Mouse (Mus musculus) thymus, postnatal 10 days (tissue): ENCODE measurements around the gene Rasl11a.
"Not testable (repeated sequence)": the region's sequence is repeated elsewhere in the genome, so short reads cannot be mapped to it uniquely, and the experiment has no call there.

ENCODE experiments used
- DNase-seq, 2 experiments: peaks; one replicate each; pipeline ENCODE4 v3.0.0; 2021; ENCODE audit warnings: low spot score in 2 of 2

Rasl11a gene

GRCm38 (mm10) chr5:146841996-146842395 lies 2.9 kb upstream of the Rasl11a start:
- DNase-seq, result no peak

GRCm38 (mm10) chr5:146844301-146844941 lies 450 bp upstream of the Rasl11a start:
- DNase-seq, result no peak

GRCm38 (mm10) chr5:146846489-146846888 lies 1.6 kb downstream of the Rasl11a start:
- DNase-seq, result no peak

GRCm38 (mm10) chr5:146848936-146849582 lies 4.2 kb downstream of the Rasl11a start:
- no peak for DNase-seq

GRCm38 (mm10) chr5:146856106-146856505 lies 11.2 kb downstream of the Rasl11a start:
- no peak for DNase-seq

GRCm38 (mm10) chr5:146857620-146858019 lies 12.7 kb downstream of the Rasl11a start:
- DNase-seq, result no peak

GRCm38 (mm10) chr5:146858772-146859171 lies 13.9 kb downstream of the Rasl11a start:
- no peak for DNase-seq

- DNase-seq, result no peak
Measured at GRCm38 (mm10) chr5:146859246-146859645, 14.4 kb downstream of the Rasl11a start.

GRCm38 (mm10) chr5:146860222-146860998 lies 15.5 kb downstream of the Rasl11a start:
- DNase-seq, result no peak

- no peak for DNase-seq
Measured at GRCm38 (mm10) chr5:146861588-146861987, 16.7 kb downstream of the Rasl11a start.

GRCm38 (mm10) chr5:146865511-146865910 lies 20.6 kb downstream of the Rasl11a start:
- no peak for DNase-seq

GRCm38 (mm10) chr5:146866277-146866676 lies 21.4 kb downstream of the Rasl11a start:
- DNase-seq, result no peak

GRCm38 (mm10) chr5:146867246-146867945 lies 22.5 kb downstream of the Rasl11a start:
- DNase-seq, result peak; percentile 33 to 38

- no peak for DNase-seq
Measured at GRCm38 (mm10) chr5:146867946-146868314, 23.1 kb downstream of the Rasl11a start.

- DNase-seq, result no peak
Measured at GRCm38 (mm10) chr5:146872981-146873631, 28.2 kb downstream of the Rasl11a start.

GRCm38 (mm10) chr5:146876024-146876423 lies 31.2 kb downstream of the Rasl11a start:
- DNase-seq, result no peak

GRCm38 (mm10) chr5:146877882-146878281 lies 33.0 kb downstream of the Rasl11a start:
- not testable (repeated sequence) for DNase-seq

GRCm38 (mm10) chr5:146882261-146882660 lies 37.4 kb downstream of the Rasl11a start:
- DNase-seq, result no peak

- no peak for DNase-seq
Measured at GRCm38 (mm10) chr5:146883053-146883452, 38.2 kb downstream of the Rasl11a start.

GRCm38 (mm10) chr5:146883486-146884272 lies 38.8 kb downstream of the Rasl11a start:
- no peak for DNase-seq

- DNase-seq, result peak in 1 of 2 experiments; percentile 13
Measured at GRCm38 (mm10) chr5:146891127-146891526, 46.3 kb downstream of the Rasl11a start.
